Mouse (Mus musculus): ENCODE results near the gene Ncbp2.

GRCm38 (mm10) chr16:31926091-31926490 lies 22.2 kb upstream of the Ncbp2 start:
- TF ChIP-seq CTCF (IDR thresholded peaks at IDR 0.05; ENCODE audit: low read depth) (no peak), EP300 (IDR thresholded peaks at IDR 0.05; ENCODE audit: low read depth) (no peak)
